Mouse (Mus musculus) ES-Bruce4 (cell line): ENCODE results near the gene Csnk1d. TPM values are rescaled to one million over a fixed set of nuclear protein-coding genes. Genes with fewer than 3 reads are reported as not detected.

ENCODE experiments used
- H3K27ac ChIP-seq: 2 replicates; pipeline ENCODE4 v1.5.1; 2012; ENCODE audit warnings: low read length, inconsistent platforms; ENCODE audit not compliant: insufficient read depth
- H3K27me3 ChIP-seq: 2 replicates; pipeline ENCODE4 v1.6.1; 2012; ENCODE audit warnings: mild to moderate bottlenecking, low read length, inconsistent platforms; ENCODE audit not compliant: control insufficient read depth, poor library complexity, insufficient read depth, severe bottlenecking
- H3K36me3 ChIP-seq: 2 replicates; pipeline ENCODE4 v1.6.1; 2012; ENCODE audit warnings: inconsistent platforms, mild to moderate bottlenecking, low read length, moderate library complexity; ENCODE audit not compliant: control insufficient read depth, poor library complexity, insufficient read depth, severe bottlenecking
- H3K4me1 ChIP-seq: one replicate; pipeline ENCODE4 v1.8.1; 2011; ENCODE audit warnings: low read length; ENCODE audit not compliant: control insufficient read depth, insufficient read depth
- H3K4me3 ChIP-seq: 2 replicates; pipeline ENCODE4 v1.5.1; 2011; ENCODE audit warnings: low read depth, mild to moderate bottlenecking, low read length
- H3K9ac ChIP-seq: 2 replicates; pipeline ENCODE4 v1.6.1; 2012; ENCODE audit warnings: low read depth, mild to moderate bottlenecking, inconsistent platforms; ENCODE audit not compliant: poor library complexity, severe bottlenecking
- H3K9me3 ChIP-seq: replicated peaks from 2 replicates; pipeline ENCODE4 v1.6.1; 2012; ENCODE audit warnings: mild to moderate bottlenecking, low read length, inconsistent platforms; ENCODE audit not compliant: control insufficient read depth, poor library complexity, insufficient read depth, severe bottlenecking
- CTCF ChIP-seq: IDR thresholded peaks from one replicate; pipeline ENCODE4 v1.8.1; 2011; ENCODE audit warnings: low read depth, low read length
- EP300 ChIP-seq: IDR thresholded peaks from 2 replicates; pipeline ENCODE4 v1.6.1; 2011; ENCODE audit warnings: low read depth, low read length; ENCODE audit not compliant: insufficient read depth
- POLR2A ChIP-seq: IDR thresholded peaks from one replicate; pipeline ENCODE4 v1.8.1; 2011; ENCODE audit warnings: low read length; ENCODE audit not compliant: insufficient read depth
- polyA plus RNA-seq: library from polyadenylated mRNA; stranded (reverse); fragments of >200 nt; gene quantifications from 2 replicates; pipeline ENCODE4 v1.2.4, GENCODE M21; 2011; ENCODE audit warnings: low read depth; ENCODE audit not compliant: missing spikeins, insufficient read depth, insufficient read length

Csnk1d gene
- polyA plus RNA-seq, 1 experiment: 99.3 TPM

- Histone ChIP-seq H3K9ac (no peak overlapping the region), H3K4me1 (peaks cover 4% of the 10 kb centered on the region), H3K36me3 (peaks cover 86% of the 10 kb centered on the region), H3K27ac (no peak overlapping the region), H3K9me3 (no peaks in the 10 kb centered on the region), H3K4me3 (no peak overlapping the region), H3K27me3 (no peaks in the 10 kb centered on the region)
- TF ChIP-seq EP300: no peak
These were observed 21.4 kb downstream of the Csnk1d start for GRCm38 (mm10) chr11:120969742-120970141.

GRCm38 (mm10) chr11:120965587-120965986, 25.5 kb downstream of the Csnk1d start:
- H3K27ac ChIP-seq: no peak overlapping the region
- no peak overlapping the region for H3K4me3 ChIP-seq

GRCm38 (mm10) chr11:120964195-120965157, 26.7 kb downstream of the Csnk1d start:
- Histone ChIP-seq H3K27ac (no peak overlapping the region), H3K4me3 (no peak overlapping the region), H3K27me3 (no peaks in the 10 kb centered on the region), H3K9me3 (no peaks in the 10 kb centered on the region), H3K9ac (no peak overlapping the region), H3K4me1 (peaks cover 5% of the 10 kb centered on the region), H3K36me3 (peaks cover 60% of the 10 kb centered on the region)
- TF ChIP-seq EP300: no peak
- TF ChIP-seq CTCF: no peak
- TF ChIP-seq POLR2A: no peak

More at GRCm38 (mm10) chr11:120965587-120965986, 25.5 kb downstream of the Csnk1d start:
- H3K9ac ChIP-seq: no peak overlapping the region
- no peaks in the 10 kb centered on the region for H3K27me3 ChIP-seq
- H3K9me3 ChIP-seq: no peaks in the 10 kb centered on the region
- TF ChIP-seq POLR2A: no peak
- TF ChIP-seq EP300: no peak
- TF ChIP-seq CTCF: no peak
- peaks cover 5% of the 10 kb centered on the region for H3K4me1 ChIP-seq
- H3K36me3 ChIP-seq: peaks cover 67% of the 10 kb centered on the region

GRCm38 (mm10) chr11:120962909-120963308, 28.2 kb downstream of the Csnk1d start:
- Histone ChIP-seq H3K4me1 (peaks cover 5% of the 10 kb centered on the region), H3K9ac (no peak overlapping the region), H3K36me3 (peaks cover 45% of the 10 kb centered on the region), H3K27ac (no peak overlapping the region), H3K27me3 (no peaks in the 10 kb centered on the region), H3K4me3 (no peak overlapping the region), H3K9me3 (no peaks in the 10 kb centered on the region)
- TF ChIP-seq POLR2A: no peak
- no peak for TF ChIP-seq CTCF
- no peak for TF ChIP-seq EP300

- Histone ChIP-seq H3K9ac (no peak overlapping the region), H3K4me3 (no peak overlapping the region), H3K27me3 (no peaks in the 10 kb centered on the region), H3K4me1 (peaks cover 5% of the 10 kb centered on the region), H3K9me3 (no peaks in the 10 kb centered on the region), H3K27ac (no peak overlapping the region), H3K36me3 (peaks cover 38% of the 10 kb centered on the region)
- TF ChIP-seq POLR2A (no peak), EP300 (no peak)
These were observed 28.9 kb downstream of the Csnk1d start for GRCm38 (mm10) chr11:120962050-120962771.

GRCm38 (mm10) chr11:120961594-120961993, 29.5 kb downstream of the Csnk1d start:
- TF ChIP-seq EP300 (no peak), CTCF (no peak), POLR2A (no peak)

More at GRCm38 (mm10) chr11:120961594-120961993, 29.5 kb downstream of the Csnk1d start:
- Histone ChIP-seq H3K9ac (no peak overlapping the region), H3K36me3 (peaks cover 35% of the 10 kb centered on the region), H3K27me3 (no peaks in the 10 kb centered on the region), H3K27ac (no peak overlapping the region), H3K4me1 (peaks cover 9% of the 10 kb centered on the region), H3K9me3 (no peaks in the 10 kb centered on the region), H3K4me3 (no peak overlapping the region)
